Mouse (Mus musculus): ENCODE measurements around the gene Taf8. TPM values are rescaled to one million over a fixed set of nuclear protein-coding genes. Genes with fewer than 3 reads are reported as not detected.

The Taf8 gene
- polyA plus RNA-seq, 1 experiment, result not detected

- Histone ChIP-seq H3K4me3 (ENCODE audit: insufficient read depth, low read depth, low read length) (no peak overlapping the region), H3K4me1 (ENCODE audit: control insufficient read depth, insufficient read depth, low read length) (no peaks in the 10 kb centered on the region), H3K27ac (ENCODE audit: insufficient read depth, low read depth, low read length) (no peak overlapping the region)
- TF ChIP-seq POLR2A (IDR thresholded peaks at IDR 0.05; ENCODE audit: insufficient read depth, low read depth, low read length), result no peak
- no peak for TF ChIP-seq CTCF (IDR thresholded peaks at IDR 0.05; ENCODE audit: insufficient read depth, low read depth, low read length)
- WGBS, result 78% methylated on average over 3 of the region's 3 CpGs
Measured at GRCm38 (mm10) chr17:47459341-47459919, 42.7 kb downstream of the Taf8 start.

DNA sequence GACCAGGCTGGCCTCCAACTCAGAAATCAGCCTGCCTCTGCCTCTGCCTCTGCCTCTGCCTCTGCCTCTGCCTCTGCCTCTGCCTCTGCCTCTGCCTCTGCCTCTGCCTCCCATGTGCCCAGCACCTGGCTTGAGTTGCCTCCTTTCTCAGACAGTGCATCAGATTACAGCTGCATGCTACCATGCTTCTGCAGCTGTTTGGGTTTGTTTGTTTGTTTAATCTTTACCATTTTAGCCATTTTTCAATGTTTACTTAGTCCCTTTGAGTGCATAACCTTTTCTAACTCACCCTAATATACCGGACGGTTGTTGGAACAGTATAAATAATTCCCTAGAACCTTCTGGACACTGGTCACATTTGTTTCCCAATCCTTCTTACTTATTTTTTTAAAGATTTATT lies 43.2 kb downstream of the Taf8 start:
- Histone ChIP-seq H3K4me1 (ENCODE audit: control insufficient read depth, insufficient read depth, low read length) (no peaks in the 10 kb centered on the region), H3K27ac (ENCODE audit: insufficient read depth, low read depth, low read length) (no peak overlapping the region), H3K4me3 (ENCODE audit: insufficient read depth, low read depth, low read length) (no peak overlapping the region)
- 85% methylated on average over 2 of the region's 2 CpGs for WGBS
- TF ChIP-seq CTCF (IDR thresholded peaks at IDR 0.05; ENCODE audit: insufficient read depth, low read depth, low read length), result no peak
- TF ChIP-seq POLR2A (IDR thresholded peaks at IDR 0.05; ENCODE audit: insufficient read depth, low read depth, low read length), result no peak

DNA sequence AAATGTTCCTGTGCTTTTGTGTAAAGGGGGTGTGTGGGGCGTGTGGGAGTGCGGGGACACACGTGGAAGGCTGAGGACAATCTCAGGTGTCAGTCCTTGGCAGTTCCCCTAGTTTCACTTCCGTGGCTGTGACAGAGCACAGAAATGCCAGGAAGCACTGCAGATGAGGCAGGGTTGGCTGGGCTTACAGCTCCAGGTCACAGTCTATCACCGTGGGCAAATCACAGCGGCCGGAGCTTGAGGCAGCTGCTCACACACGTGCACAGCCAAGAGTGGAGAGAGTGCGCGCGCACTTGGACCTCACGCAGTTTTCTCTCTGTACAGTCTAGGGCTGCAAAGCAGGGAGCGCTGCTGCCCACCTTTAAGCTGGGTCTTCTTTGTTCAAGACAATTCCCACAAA lies 43.8 kb downstream of the Taf8 start:
- no peak for TF ChIP-seq CTCF (IDR thresholded peaks at IDR 0.05; ENCODE audit: insufficient read depth, low read depth, low read length)
- TF ChIP-seq POLR2A (IDR thresholded peaks at IDR 0.05; ENCODE audit: insufficient read depth, low read depth, low read length), result no peak
- Histone ChIP-seq H3K4me3 (ENCODE audit: insufficient read depth, low read depth, low read length) (no peak overlapping the region), H3K4me1 (ENCODE audit: control insufficient read depth, insufficient read depth, low read length) (no peaks in the 10 kb centered on the region), H3K27ac (ENCODE audit: insufficient read depth, low read depth, low read length) (no peak overlapping the region)
- WGBS, result 79% methylated on average over 13 of the region's 13 CpGs

- TF ChIP-seq CTCF (IDR thresholded peaks at IDR 0.05; ENCODE audit: insufficient read depth, low read depth, low read length) (no peak), POLR2A (IDR thresholded peaks at IDR 0.05; ENCODE audit: insufficient read depth, low read depth, low read length) (no peak)
- 57% methylated on average over 8 of the region's 8 CpGs for WGBS
- H3K4me3 ChIP-seq (ENCODE audit: insufficient read depth, low read depth, low read length), result no peak overlapping the region
- H3K27ac ChIP-seq (ENCODE audit: insufficient read depth, low read depth, low read length), result no peak overlapping the region
- H3K4me1 ChIP-seq (ENCODE audit: control insufficient read depth, insufficient read depth, low read length), result peaks cover 10% of the 10 kb centered on the region; the same call in 1 of the 2 replicates
Measured at GRCm38 (mm10) chr17:47454675-47455074, 47.4 kb downstream of the Taf8 start.

- TF ChIP-seq CTCF (IDR thresholded peaks at IDR 0.05; ENCODE audit: insufficient read depth, low read depth, low read length) (no peak), POLR2A (IDR thresholded peaks at IDR 0.05; ENCODE audit: insufficient read depth, low read depth, low read length) (no peak)
- Histone ChIP-seq H3K4me1 (ENCODE audit: control insufficient read depth, insufficient read depth, low read length) (peaks cover 10% of the 10 kb centered on the region; the same call in 1 of the 2 replicates), H3K4me3 (ENCODE audit: insufficient read depth, low read depth, low read length) (no peak overlapping the region), H3K27ac (ENCODE audit: insufficient read depth, low read depth, low read length) (no peak overlapping the region)
- WGBS, result 77% methylated on average over 7 of the region's 7 CpGs
Measured at GRCm38 (mm10) chr17:47452886-47453285, 49.2 kb downstream of the Taf8 start.

DNA sequence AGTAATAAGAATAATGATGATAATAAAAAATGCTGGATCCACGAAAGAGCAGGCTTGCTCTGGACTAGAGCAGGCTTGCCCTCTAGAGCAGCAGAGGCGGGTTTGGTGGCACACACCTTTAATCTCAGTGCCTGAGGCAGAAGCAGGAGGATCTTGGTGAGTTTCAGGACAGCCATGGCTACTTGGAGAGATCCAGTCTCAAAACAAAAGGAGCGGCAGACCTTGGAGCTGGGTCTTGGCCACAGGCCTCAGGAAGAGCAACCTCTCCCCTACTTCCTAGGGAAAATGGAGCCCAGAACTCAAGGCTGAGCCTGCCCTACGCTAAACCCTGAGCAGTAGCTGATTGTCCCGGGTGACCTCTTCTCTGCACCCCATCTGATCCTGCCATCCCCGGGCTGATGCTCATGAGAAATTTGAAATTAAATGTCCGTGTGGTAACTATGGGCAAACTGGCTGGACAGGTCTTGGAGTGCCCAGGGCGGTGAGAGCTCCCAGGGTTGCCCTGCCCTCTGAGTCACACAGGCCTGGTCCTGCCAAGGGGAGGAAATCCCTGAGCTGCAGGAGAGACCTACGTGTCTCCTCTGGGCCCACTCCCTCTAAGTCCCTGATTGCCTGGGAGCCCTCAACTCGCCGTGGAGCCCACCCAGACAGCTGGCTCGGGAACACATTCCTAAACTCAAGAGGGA lies 51.1 kb downstream of the Taf8 start:
- 88% methylated on average over 12 of the region's 12 CpGs for WGBS
- no peak for TF ChIP-seq POLR2A (IDR thresholded peaks at IDR 0.05; ENCODE audit: insufficient read depth, low read depth, low read length)
- no peak for TF ChIP-seq CTCF (IDR thresholded peaks at IDR 0.05; ENCODE audit: insufficient read depth, low read depth, low read length)

DNA sequence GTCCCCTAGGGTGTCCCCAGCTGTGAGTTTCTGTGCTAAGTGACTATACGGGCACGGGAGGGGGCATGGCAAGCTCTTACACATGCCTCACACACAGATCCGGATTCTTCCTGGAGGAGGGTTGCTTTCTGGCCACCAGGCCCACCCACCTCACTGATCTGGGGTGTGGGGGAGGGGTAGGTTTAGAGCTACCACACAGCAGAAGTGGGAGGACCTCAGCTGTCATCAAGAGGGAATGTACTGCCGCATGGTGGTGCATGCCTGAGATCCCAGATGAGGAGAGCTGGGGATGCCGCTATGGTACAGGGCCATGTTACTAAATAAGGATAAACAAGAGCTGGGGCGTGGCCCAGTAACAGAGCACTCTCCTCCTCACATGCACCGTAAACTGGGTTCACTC lies 51.9 kb downstream of the Taf8 start:
- Histone ChIP-seq H3K4me1 (ENCODE audit: control insufficient read depth, insufficient read depth, low read length) (peaks cover 10% of the 10 kb centered on the region; the same call in 1 of the 2 replicates), H3K27ac (ENCODE audit: insufficient read depth, low read depth, low read length) (no peak overlapping the region), H3K4me3 (ENCODE audit: insufficient read depth, low read depth, low read length) (no peak overlapping the region)
- WGBS, result 35% methylated on average over 7 of the region's 7 CpGs
- TF ChIP-seq CTCF (IDR thresholded peaks at IDR 0.05; ENCODE audit: insufficient read depth, low read depth, low read length) (no peak), POLR2A (IDR thresholded peaks at IDR 0.05; ENCODE audit: insufficient read depth, low read depth, low read length) (no peak)

More for the DNA sequence above, 51.1 kb downstream of the Taf8 start:
- peaks cover 10% of the 10 kb centered on the region; the same call in 1 of the 2 replicates for H3K4me1 ChIP-seq (ENCODE audit: control insufficient read depth, insufficient read depth, low read length)
- no peak overlapping the region for H3K4me3 ChIP-seq (ENCODE audit: insufficient read depth, low read depth, low read length)
- H3K27ac ChIP-seq (ENCODE audit: insufficient read depth, low read depth, low read length), result no peak overlapping the region

DNA sequence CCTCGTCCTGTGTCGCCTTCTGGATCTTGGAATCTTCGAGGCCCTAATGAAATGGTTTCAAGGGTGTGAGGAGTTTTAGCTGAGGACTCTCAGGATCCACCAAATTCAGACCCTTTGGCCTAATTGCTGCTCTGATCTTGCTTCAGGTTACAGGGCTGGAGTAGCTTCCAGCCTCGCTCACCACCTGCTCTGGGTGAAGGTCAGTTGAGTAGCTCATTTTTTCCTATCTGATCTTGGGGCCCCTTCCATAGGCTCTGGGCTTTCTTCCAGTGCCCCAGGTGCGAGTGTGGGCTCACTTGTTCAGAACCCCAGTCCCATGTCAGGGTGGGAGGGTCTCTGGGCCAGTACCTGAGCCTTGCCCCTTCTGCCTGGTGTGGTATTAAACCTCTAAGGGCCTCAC lies 52.7 kb downstream of the Taf8 start:
- WGBS, result 91% methylated on average over 5 of the region's 5 CpGs
- Histone ChIP-seq H3K4me3 (ENCODE audit: insufficient read depth, low read depth, low read length) (no peak overlapping the region), H3K27ac (ENCODE audit: insufficient read depth, low read depth, low read length) (no peak overlapping the region), H3K4me1 (ENCODE audit: control insufficient read depth, insufficient read depth, low read length) (peaks cover 10% of the 10 kb centered on the region; the same call in 1 of the 2 replicates)
- TF ChIP-seq CTCF (IDR thresholded peaks at IDR 0.05; ENCODE audit: insufficient read depth, low read depth, low read length) (no peak), POLR2A (IDR thresholded peaks at IDR 0.05; ENCODE audit: insufficient read depth, low read depth, low read length) (no peak)

Data from olfactory bulb, adult 2 months (tissue).